Mouse (Mus musculus) megakaryocyte, embryonic 14.5 days (primary cell): ENCODE measurements around the gene Ank3. TPM values are rescaled to one million over a fixed set of nuclear protein-coding genes. Genes with fewer than 3 reads are reported as not detected.

Source experiments
- H3K27me3 ChIP-seq: replicated peaks from 2 replicates; pipeline ENCODE3; 2012; ENCODE audit warnings: inconsistent platforms
- H3K36me3 ChIP-seq: replicated peaks from 2 replicates; pipeline ENCODE3; 2012; ENCODE audit warnings: low read length, inconsistent platforms, mixed read lengths
- H3K4me1 ChIP-seq: 2 replicates; pipeline ENCODE4 v1.6.1; 2012; ENCODE audit warnings: inconsistent platforms
- H3K4me3 ChIP-seq: replicated peaks from 2 replicates; pipeline ENCODE3; 2012; ENCODE audit warnings: moderate library complexity, mild to moderate bottlenecking, inconsistent platforms
- H3K9me3 ChIP-seq: 2 replicates; pipeline ENCODE4 v1.6.1; 2012; ENCODE audit warnings: inconsistent platforms
- FLI1 ChIP-seq: IDR thresholded peaks from 2 replicates; pipeline ENCODE4 v1.6.1; 2012; ENCODE audit warnings: low read length, inconsistent platforms, mixed read lengths
- GATA1 ChIP-seq: IDR thresholded peaks from 3 replicates; pipeline ENCODE4 v1.6.1; 2012; ENCODE audit warnings: mixed read lengths, low read length, inconsistent platforms, borderline replicate concordance
- polyA plus RNA-seq: library from polyadenylated mRNA; stranded (reverse); fragments of >175 nt; gene quantifications from 2 replicates; pipeline ENCODE4 v1.2.3, GENCODE M21; 2012; ENCODE audit warnings: low replicate concordance; ENCODE audit not compliant: insufficient read depth

Ank3 gene
- polyA plus RNA-seq, 1 experiment = 4.4 TPM

DNA sequence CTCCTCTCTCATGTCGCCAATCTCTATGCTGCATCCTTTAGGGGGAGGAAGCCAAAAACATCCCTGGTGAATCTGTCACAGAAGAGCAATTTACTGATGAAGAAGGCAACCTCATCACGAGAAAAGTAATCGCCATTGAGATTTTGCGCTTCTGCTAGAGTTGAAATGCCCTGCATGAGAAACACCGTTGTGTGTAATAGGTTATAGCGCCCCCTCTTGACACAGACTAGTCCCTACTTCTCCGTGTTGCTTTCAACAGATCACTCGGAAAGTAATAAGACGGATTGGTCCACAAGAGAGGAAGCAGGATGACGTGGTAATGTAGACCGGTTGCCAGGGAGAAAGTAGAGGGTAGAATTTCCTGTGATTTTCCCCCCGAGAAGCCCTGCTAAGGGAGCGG, 615.4 kb downstream of the Ank3 start:
- Histone ChIP-seq H3K4me1 (no peaks in the 10 kb centered on the region), H3K4me3 (no peak overlapping the region), H3K9me3 (peaks cover 20% of the 10 kb centered on the region), H3K36me3 (no peaks in the 10 kb centered on the region), H3K27me3 (no peaks in the 10 kb centered on the region)
- TF ChIP-seq FLI1 (no peak), GATA1 (no peak)

DNA sequence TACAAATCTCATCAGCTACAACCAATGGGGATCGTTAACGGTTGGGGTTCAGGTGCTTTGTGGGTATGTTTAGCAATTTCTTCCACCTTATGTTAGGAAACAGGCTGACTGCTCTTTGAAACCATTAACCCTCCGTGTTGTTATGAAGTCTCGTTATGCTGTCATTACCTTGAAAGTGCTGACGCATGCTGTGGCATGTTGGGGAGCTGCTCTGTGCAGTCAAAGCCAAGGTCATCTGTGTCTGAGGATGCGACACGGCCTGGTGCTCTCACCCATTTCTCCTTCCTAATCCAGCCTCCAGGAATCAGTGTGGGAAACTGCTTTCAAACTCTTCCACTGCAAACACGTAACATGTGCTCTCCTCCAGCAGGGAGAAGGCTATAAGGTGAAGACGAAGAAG, 616.6 kb downstream of the Ank3 start:
- Histone ChIP-seq H3K36me3 (no peaks in the 10 kb centered on the region), H3K9me3 (peaks cover 23% of the 10 kb centered on the region), H3K27me3 (no peaks in the 10 kb centered on the region), H3K4me1 (no peaks in the 10 kb centered on the region), H3K4me3 (no peak overlapping the region)
- TF ChIP-seq FLI1 (no peak), GATA1 (no peak)

DNA sequence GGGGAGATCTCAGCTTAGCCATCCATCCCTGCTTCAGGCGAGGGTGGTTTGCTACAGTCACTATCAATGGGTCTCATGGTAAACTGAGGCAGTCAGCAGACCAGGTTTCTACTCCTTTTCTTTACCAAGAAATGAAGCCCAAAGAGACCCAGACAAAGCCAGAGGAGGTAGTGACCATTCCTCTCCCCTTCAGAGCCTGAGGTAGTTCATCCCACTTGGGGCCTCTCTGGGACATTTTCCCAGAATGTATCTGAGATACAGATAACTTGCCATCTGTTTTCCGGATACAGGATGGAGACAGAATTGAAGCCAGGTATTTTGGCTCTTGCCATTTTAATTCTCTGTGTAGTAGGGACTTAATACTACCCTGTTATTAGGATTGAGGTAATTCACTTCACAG, 620.1 kb downstream of the Ank3 start:
- Histone ChIP-seq H3K27me3 (no peaks in the 10 kb centered on the region), H3K4me1 (no peaks in the 10 kb centered on the region), H3K36me3 (no peaks in the 10 kb centered on the region), H3K9me3 (peaks cover 24% of the 10 kb centered on the region), H3K4me3 (no peak overlapping the region)
- no peak for TF ChIP-seq GATA1
- no peak for TF ChIP-seq FLI1

DNA sequence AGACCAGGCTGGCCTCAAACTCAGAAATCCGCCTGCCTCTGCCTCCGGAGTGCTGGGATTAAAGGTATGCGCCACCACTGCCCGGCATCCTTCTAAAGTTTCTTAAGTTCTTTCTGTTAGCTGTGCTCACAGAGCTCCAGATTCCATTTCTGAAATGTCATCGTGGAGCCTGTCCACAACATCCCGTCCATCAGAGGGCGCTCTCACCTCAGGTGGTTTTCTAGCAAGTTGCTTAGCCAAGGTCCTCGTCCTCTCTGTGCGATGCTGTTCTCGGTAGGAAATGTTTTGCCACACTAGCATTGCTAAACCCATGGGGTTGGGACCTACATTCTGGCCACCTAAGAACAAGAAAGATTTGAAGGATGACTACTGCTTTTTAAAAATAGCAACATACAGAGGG, 623.1 kb downstream of the Ank3 start:
- no peak for TF ChIP-seq FLI1
- TF ChIP-seq GATA1 = no peak
- peaks cover 13% of the 10 kb centered on the region for H3K9me3 ChIP-seq
- H3K4me1 ChIP-seq = no peaks in the 10 kb centered on the region
- no peaks in the 10 kb centered on the region for H3K27me3 ChIP-seq
- H3K4me3 ChIP-seq = no peak overlapping the region
- H3K36me3 ChIP-seq = no peaks in the 10 kb centered on the region

DNA sequence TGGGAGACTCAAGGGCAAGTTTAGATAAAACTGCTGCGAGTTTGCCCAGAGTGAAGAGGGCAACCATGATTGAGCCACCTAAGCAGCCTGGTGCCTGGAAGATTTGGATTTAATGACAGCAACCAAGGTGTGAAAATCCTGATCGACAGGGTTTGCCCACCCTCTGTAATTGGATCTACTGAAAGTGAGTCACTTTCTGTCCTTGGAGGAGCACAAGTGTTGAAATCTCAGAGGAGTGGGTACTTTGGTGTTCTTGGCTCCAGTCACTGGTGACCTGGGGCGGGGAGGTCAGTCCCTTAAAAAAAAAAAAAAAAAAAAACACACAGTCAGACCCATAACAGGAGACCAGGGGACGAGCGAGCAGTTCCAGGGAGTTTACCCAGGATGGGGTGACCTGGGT, 624.0 kb downstream of the Ank3 start:
- TF ChIP-seq GATA1 (no peak), FLI1 (no peak)
- no peak overlapping the region for H3K4me3 ChIP-seq
- no peaks in the 10 kb centered on the region for H3K4me1 ChIP-seq
- H3K36me3 ChIP-seq = no peaks in the 10 kb centered on the region
- H3K27me3 ChIP-seq = no peaks in the 10 kb centered on the region
- peaks cover 13% of the 10 kb centered on the region for H3K9me3 ChIP-seq

DNA sequence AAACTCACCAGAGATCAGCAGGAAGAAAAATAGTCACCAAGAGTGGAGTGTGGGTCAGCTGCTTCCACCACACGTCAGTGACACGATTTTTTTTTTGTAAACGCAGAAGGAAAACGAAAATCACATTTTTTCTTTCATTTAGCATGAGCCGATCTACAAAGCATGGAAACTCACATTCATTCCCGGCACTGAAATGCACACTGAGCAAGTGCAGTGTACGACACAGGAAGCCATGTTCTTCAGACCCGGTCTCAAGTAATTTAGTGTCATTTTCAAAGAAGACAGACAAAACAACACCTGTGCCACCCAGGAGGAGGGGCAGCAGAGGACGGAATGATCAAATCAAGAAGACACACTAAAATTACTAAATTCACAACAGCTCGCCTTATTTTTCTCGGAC, 625.3 kb downstream of the Ank3 start:
- TF ChIP-seq FLI1 = no peak
- TF ChIP-seq GATA1 = no peak
- no peaks in the 10 kb centered on the region for H3K27me3 ChIP-seq
- no peaks in the 10 kb centered on the region for H3K36me3 ChIP-seq
- no peak overlapping the region for H3K4me3 ChIP-seq
- H3K4me1 ChIP-seq = no peaks in the 10 kb centered on the region
- H3K9me3 ChIP-seq = peaks cover 8% of the 10 kb centered on the region

DNA sequence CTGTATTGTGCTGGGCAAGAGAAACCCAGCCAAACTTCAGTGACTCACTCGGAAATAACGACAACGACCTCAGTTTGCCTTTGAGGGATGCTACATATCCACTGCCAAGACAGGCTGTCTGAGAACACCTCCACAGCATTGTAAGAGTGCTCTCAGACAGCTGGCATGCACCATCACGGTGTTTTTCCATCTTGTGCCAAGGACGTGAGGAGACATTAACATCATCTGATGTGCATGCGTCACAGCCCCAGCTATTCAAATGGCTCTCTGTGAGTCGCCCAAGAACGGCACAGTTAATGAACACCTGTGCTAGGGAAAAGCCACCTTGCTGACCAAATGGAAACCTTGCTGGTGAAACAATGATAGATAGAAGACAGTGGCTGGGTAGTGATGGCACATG, 633.4 kb downstream of the Ank3 start:
- H3K9me3 ChIP-seq = peaks cover 40% of the 10 kb centered on the region
- H3K4me1 ChIP-seq = no peaks in the 10 kb centered on the region
- H3K4me3 ChIP-seq = no peak overlapping the region
- TF ChIP-seq GATA1 = no peak
- TF ChIP-seq FLI1 = no peak
- no peaks in the 10 kb centered on the region for H3K36me3 ChIP-seq
- H3K27me3 ChIP-seq = no peaks in the 10 kb centered on the region

DNA sequence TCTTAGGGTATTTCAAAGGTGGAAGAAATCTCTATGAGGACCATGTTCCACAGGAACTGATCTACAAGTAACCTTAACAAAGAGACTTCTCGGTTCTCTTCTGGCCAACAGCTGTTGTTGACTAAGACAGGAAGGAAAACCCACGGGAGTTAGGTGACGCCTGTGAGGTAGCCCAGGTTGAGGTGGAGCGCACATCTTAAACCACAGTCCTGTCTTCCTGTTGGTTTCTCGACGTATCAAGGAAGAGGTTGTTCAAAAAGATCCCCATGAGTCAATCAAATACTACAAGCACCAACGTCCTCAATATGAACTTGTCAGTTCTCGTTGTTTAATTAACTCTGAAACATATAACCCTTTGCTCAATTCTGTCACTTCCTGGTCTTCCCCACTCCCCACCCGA, 634.4 kb downstream of the Ank3 start:
- TF ChIP-seq GATA1 (no peak), FLI1 (no peak)

DNA sequence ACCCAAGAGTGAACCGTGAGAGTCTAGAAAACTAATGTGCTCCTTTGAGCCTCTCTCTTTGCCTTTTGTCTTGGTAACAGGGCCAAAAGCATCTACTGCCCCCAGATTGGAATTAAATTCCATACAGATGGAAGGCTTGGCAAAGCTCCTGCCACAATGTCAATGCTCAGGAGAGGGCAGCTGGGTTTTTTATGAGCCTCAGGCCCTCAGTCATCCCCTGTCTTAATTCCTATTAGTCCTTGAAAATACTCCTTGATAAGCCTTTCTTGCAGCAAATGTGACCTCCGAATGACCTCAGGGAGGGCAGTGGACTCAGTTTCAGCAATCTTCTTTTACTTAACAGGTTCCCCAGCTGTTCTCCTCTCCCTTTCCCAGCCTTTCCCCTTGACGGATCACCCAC, 635.3 kb downstream of the Ank3 start:
- no peaks in the 10 kb centered on the region for H3K36me3 ChIP-seq
- no peaks in the 10 kb centered on the region for H3K27me3 ChIP-seq
- H3K9me3 ChIP-seq = peaks cover 40% of the 10 kb centered on the region
- H3K4me1 ChIP-seq = no peaks in the 10 kb centered on the region
- TF ChIP-seq FLI1 (no peak), GATA1 (no peak)
- no peak overlapping the region for H3K4me3 ChIP-seq

More for the DNA sequence above, 634.4 kb downstream of the Ank3 start:
- H3K27me3 ChIP-seq = no peaks in the 10 kb centered on the region
- no peak overlapping the region for H3K4me3 ChIP-seq
- H3K9me3 ChIP-seq = peaks cover 40% of the 10 kb centered on the region
- H3K4me1 ChIP-seq = no peaks in the 10 kb centered on the region
- H3K36me3 ChIP-seq = no peaks in the 10 kb centered on the region

DNA sequence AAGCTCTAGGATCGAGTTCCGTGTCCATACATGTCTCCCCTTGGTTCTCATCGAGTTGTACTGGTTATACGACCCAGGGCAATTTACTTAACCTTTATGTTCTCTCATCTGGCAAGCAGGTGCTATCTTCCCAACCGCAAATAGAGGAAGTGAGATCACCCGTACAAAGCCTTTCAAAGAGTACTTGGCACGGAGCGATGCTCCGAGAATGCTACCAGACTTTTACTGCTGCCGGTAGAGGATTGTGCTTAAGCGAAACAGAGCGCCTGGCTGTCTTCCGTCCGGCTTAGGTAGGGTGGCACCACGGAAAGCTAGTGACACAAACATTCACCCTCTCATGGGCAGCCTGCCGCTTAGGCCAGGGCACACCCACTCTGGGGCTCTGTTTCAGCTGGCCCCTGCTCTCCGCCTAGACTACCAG, 641.3 kb downstream of the Ank3 start:
- TF ChIP-seq GATA1 = no peak
- no peak for TF ChIP-seq FLI1
- H3K36me3 ChIP-seq = no peaks in the 10 kb centered on the region
- H3K4me3 ChIP-seq = no peak overlapping the region
- peaks cover 25% of the 10 kb centered on the region for H3K9me3 ChIP-seq
- H3K4me1 ChIP-seq = no peaks in the 10 kb centered on the region
- H3K27me3 ChIP-seq = no peaks in the 10 kb centered on the region

DNA sequence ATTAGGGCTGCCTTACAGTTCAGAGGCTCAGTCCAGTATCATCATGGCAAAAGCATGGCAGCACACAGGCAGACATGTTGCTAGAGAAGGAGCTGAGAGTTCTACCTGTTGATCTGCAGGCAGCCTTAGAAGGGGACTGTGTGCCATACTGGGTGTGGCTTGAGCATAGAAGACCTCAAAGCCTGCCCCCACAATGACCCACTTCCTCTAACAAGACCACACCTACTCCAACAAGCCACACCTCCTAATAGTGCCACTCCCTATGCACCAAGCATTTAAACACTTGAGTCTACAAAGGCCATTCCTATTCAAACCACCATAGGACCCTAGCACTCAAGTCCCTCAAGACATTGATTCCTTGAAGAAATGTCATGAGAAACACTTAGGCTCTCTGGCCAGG, 643.0 kb downstream of the Ank3 start:
- Histone ChIP-seq H3K27me3 (no peaks in the 10 kb centered on the region), H3K4me1 (no peaks in the 10 kb centered on the region), H3K4me3 (no peak overlapping the region), H3K9me3 (peaks cover 23% of the 10 kb centered on the region), H3K36me3 (no peaks in the 10 kb centered on the region)
- TF ChIP-seq FLI1 = no peak
- TF ChIP-seq GATA1 = no peak
